Mouse (Mus musculus): ENCODE measurements at regions not wholly inside any gene's neighbourhood (a gene's known extent, or its start where the extent isn't known, plus 50 kb on each side); places are given as distances from the start of the nearest gene placed in this dataset.

DNA sequence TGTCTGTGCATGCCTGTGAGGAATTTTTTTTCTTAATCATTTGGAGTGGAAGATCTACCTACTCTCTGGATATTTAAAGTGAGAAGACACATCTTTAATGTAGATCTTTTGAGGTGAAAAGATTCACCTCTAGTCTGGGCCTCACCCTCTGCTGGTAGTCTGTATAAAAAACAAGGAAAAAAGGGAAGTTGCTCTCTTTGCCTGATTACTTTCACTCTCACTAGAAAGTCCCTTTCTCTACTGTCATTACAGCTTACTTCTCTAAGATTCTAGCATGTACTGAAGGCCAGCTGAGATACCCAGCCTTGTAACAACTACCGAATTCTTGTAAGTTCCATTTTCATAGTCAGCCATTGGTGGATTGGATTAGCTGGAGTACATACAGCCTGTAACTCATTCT, 3791.9 kb downstream of the 9330182O14Rik start:
- WGBS: 97% methylated on average over 1 of the region's 1 CpGs
- no peaks in the 10 kb centered on the region for H3K36me3 ChIP-seq (replicated peaks; ENCODE audit: control insufficient read depth, insufficient read depth)
- ATAC-seq (ENCODE audit: low FRiP score) (no peak), DNase-seq (ENCODE audit: low spot score) (no peak)
- no peaks in the 10 kb centered on the region for H3K4me1 ChIP-seq (replicated peaks; ENCODE audit: control insufficient read depth, insufficient read depth, low read length)
- H3K9ac ChIP-seq: no peak overlapping the region
- H3K27ac ChIP-seq: no peak overlapping the region
- H3K27me3 ChIP-seq (ENCODE audit: control insufficient read depth, insufficient read depth, low read length): no peaks in the 10 kb centered on the region
- H3K9me3 ChIP-seq (ENCODE audit: control insufficient read depth, low read length): no peaks in the 10 kb centered on the region
- no peak overlapping the region for H3K4me3 ChIP-seq (replicated peaks; ENCODE audit: low read length)
- no peak overlapping the region for H3K4me2 ChIP-seq (replicated peaks)

GRCm38 (mm10) chr15:43933608-43934007, 3799.4 kb downstream of the 9330182O14Rik start:
- H3K4me3 ChIP-seq (replicated peaks; ENCODE audit: low read length): no peak overlapping the region
- no peaks in the 10 kb centered on the region for H3K9me3 ChIP-seq (ENCODE audit: control insufficient read depth, low read length)
- no peaks in the 10 kb centered on the region for H3K4me1 ChIP-seq (replicated peaks; ENCODE audit: control insufficient read depth, insufficient read depth, low read length)
- no peaks in the 10 kb centered on the region for H3K27me3 ChIP-seq (ENCODE audit: control insufficient read depth, insufficient read depth, low read length)
- 93% methylated on average over 1 of the region's 1 CpGs for WGBS
- DNase-seq (ENCODE audit: low spot score): no peak
- no peak overlapping the region for H3K4me2 ChIP-seq (replicated peaks)
- no peaks in the 10 kb centered on the region for H3K36me3 ChIP-seq (replicated peaks; ENCODE audit: control insufficient read depth, insufficient read depth)
- ATAC-seq (ENCODE audit: low FRiP score): no peak
- H3K9ac ChIP-seq: no peak overlapping the region
- no peak overlapping the region for H3K27ac ChIP-seq

GRCm38 (mm10) chr15:43940424-43940823, 3806.3 kb downstream of the 9330182O14Rik start:
- Histone ChIP-seq H3K27ac (peak overlapping the region; percentile 55; the same call in 1 of the 2 replicates), H3K4me1 (replicated peaks; ENCODE audit: control insufficient read depth, insufficient read depth, low read length) (peaks cover 20% of the 10 kb centered on the region; the same call in 1 of the 2 replicates), H3K9me3 (ENCODE audit: control insufficient read depth, low read length) (no peaks in the 10 kb centered on the region), H3K36me3 (replicated peaks; ENCODE audit: control insufficient read depth, insufficient read depth) (no peaks in the 10 kb centered on the region), H3K4me2 (replicated peaks) (no peak overlapping the region), H3K9ac (no peak overlapping the region), H3K4me3 (replicated peaks; ENCODE audit: low read length) (no peak overlapping the region), H3K27me3 (ENCODE audit: control insufficient read depth, insufficient read depth, low read length) (no peaks in the 10 kb centered on the region)
- no peak for DNase-seq (ENCODE audit: low spot score)
- ATAC-seq (ENCODE audit: low FRiP score): peak; percentile 29; the same call in 1 of the 2 replicates
- WGBS: 35% methylated on average over 2 of the region's 2 CpGs

GRCm38 (mm10) chr15:43940905-43941304, 3806.7 kb downstream of the 9330182O14Rik start:
- Histone ChIP-seq H3K36me3 (replicated peaks; ENCODE audit: control insufficient read depth, insufficient read depth) (no peaks in the 10 kb centered on the region), H3K4me1 (replicated peaks; ENCODE audit: control insufficient read depth, insufficient read depth, low read length) (peaks cover 20% of the 10 kb centered on the region; the same call in 1 of the 2 replicates), H3K27me3 (ENCODE audit: control insufficient read depth, insufficient read depth, low read length) (no peaks in the 10 kb centered on the region), H3K27ac (peak overlapping the region; percentile 55; the same call in 1 of the 2 replicates), H3K9ac (no peak overlapping the region), H3K4me2 (replicated peaks) (no peak overlapping the region), H3K9me3 (ENCODE audit: control insufficient read depth, low read length) (no peaks in the 10 kb centered on the region), H3K4me3 (replicated peaks; ENCODE audit: low read length) (no peak overlapping the region)
- no peak for DNase-seq (ENCODE audit: low spot score)
- WGBS: 74% methylated on average over 4 of the region's 4 CpGs
- no peak for ATAC-seq (ENCODE audit: low FRiP score)

- WGBS: 37% methylated on average over 2 of the region's 2 CpGs
Measured at GRCm38 (mm10) chr15:43942002-43942660, 3808.0 kb downstream of the 9330182O14Rik start.

GRCm38 (mm10) chr15:43984991-43985390, 3850.8 kb downstream of the 9330182O14Rik start:
- no peaks in the 10 kb centered on the region for H3K36me3 ChIP-seq (replicated peaks; ENCODE audit: control insufficient read depth, insufficient read depth)
- H3K9me3 ChIP-seq (ENCODE audit: control insufficient read depth, low read length): no peaks in the 10 kb centered on the region
- ATAC-seq (ENCODE audit: low FRiP score) (no peak), DNase-seq (ENCODE audit: low spot score) (no peak)
- no peak overlapping the region for H3K4me3 ChIP-seq (replicated peaks; ENCODE audit: low read length)
- H3K4me1 ChIP-seq (replicated peaks; ENCODE audit: control insufficient read depth, insufficient read depth, low read length): no peaks in the 10 kb centered on the region
- H3K27ac ChIP-seq: no peak overlapping the region
- H3K27me3 ChIP-seq (ENCODE audit: control insufficient read depth, insufficient read depth, low read length): no peaks in the 10 kb centered on the region
- no peak overlapping the region for H3K9ac ChIP-seq
- H3K4me2 ChIP-seq (replicated peaks): no peak overlapping the region

More at GRCm38 (mm10) chr15:43942002-43942660, 3808.0 kb downstream of the 9330182O14Rik start:
- no peaks in the 10 kb centered on the region for H3K9me3 ChIP-seq (ENCODE audit: control insufficient read depth, low read length)
- H3K4me2 ChIP-seq (replicated peaks): no peak overlapping the region
- H3K4me3 ChIP-seq (replicated peaks; ENCODE audit: low read length): no peak overlapping the region
- H3K27me3 ChIP-seq (ENCODE audit: control insufficient read depth, insufficient read depth, low read length): no peaks in the 10 kb centered on the region
- peak; percentile 50 for DNase-seq (ENCODE audit: low spot score)
- no peak overlapping the region for H3K27ac ChIP-seq
- ATAC-seq (ENCODE audit: low FRiP score): peak; percentile 83
- no peaks in the 10 kb centered on the region for H3K36me3 ChIP-seq (replicated peaks; ENCODE audit: control insufficient read depth, insufficient read depth)
- peaks cover 20% of the 10 kb centered on the region; the same call in 1 of the 2 replicates for H3K4me1 ChIP-seq (replicated peaks; ENCODE audit: control insufficient read depth, insufficient read depth, low read length)
- no peak overlapping the region for H3K9ac ChIP-seq

- no peak overlapping the region for H3K4me2 ChIP-seq (replicated peaks)
- 25% methylated on average over 1 of the region's 1 CpGs for WGBS
- no peak for ATAC-seq (ENCODE audit: low FRiP score)
Measured at GRCm38 (mm10) chr15:43991229-43991628, 3857.1 kb downstream of the 9330182O14Rik start.

DNA sequence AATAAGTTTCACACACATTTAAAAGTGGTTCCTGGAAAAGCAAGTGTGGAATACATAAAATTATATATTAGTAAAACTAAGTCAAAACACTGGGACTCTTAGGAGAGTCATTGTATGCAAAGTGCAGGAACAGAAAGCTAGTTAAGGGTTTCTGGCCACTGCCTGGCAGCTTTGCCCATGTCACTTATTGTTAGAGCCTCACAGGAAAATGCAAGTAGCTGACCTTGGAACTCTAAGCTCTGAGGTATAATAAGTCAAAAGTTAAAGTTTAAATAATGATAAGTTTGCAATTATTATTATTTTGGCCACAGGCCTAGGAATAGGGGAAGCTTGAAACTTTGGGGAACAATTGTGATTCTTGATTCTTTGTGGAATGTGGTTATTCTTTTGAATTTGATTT, 3858.8 kb downstream of the 9330182O14Rik start:
- DNase-seq (ENCODE audit: low spot score): no peak
- Histone ChIP-seq H3K9me3 (ENCODE audit: control insufficient read depth, low read length) (no peaks in the 10 kb centered on the region), H3K9ac (no peak overlapping the region)

More at GRCm38 (mm10) chr15:43991229-43991628, 3857.1 kb downstream of the 9330182O14Rik start:
- DNase-seq (ENCODE audit: low spot score): peak; percentile 81
- Histone ChIP-seq H3K27me3 (ENCODE audit: control insufficient read depth, insufficient read depth, low read length) (no peaks in the 10 kb centered on the region), H3K9me3 (ENCODE audit: control insufficient read depth, low read length) (no peaks in the 10 kb centered on the region), H3K4me3 (replicated peaks; ENCODE audit: low read length) (no peak overlapping the region), H3K9ac (no peak overlapping the region), H3K36me3 (replicated peaks; ENCODE audit: control insufficient read depth, insufficient read depth) (no peaks in the 10 kb centered on the region), H3K27ac (no peak overlapping the region), H3K4me1 (replicated peaks; ENCODE audit: control insufficient read depth, insufficient read depth, low read length) (no peaks in the 10 kb centered on the region)

GRCm38 (mm10) chr15:44026468-44027028, 3892.4 kb downstream of the 9330182O14Rik start:
- H3K27ac ChIP-seq: no peak overlapping the region
- H3K4me1 ChIP-seq (replicated peaks; ENCODE audit: control insufficient read depth, insufficient read depth, low read length): no peaks in the 10 kb centered on the region
- no peak overlapping the region for H3K4me2 ChIP-seq (replicated peaks)
- ATAC-seq (ENCODE audit: low FRiP score): no peak
- H3K27me3 ChIP-seq (ENCODE audit: control insufficient read depth, insufficient read depth, low read length): no peaks in the 10 kb centered on the region
- no peaks in the 10 kb centered on the region for H3K9me3 ChIP-seq (ENCODE audit: control insufficient read depth, low read length)
- no peak overlapping the region for H3K4me3 ChIP-seq (replicated peaks; ENCODE audit: low read length)
- H3K36me3 ChIP-seq (replicated peaks; ENCODE audit: control insufficient read depth, insufficient read depth): no peaks in the 10 kb centered on the region
- no peak overlapping the region for H3K9ac ChIP-seq
- no peak for DNase-seq (ENCODE audit: low spot score)
- WGBS: 69% methylated on average over 6 of the region's 6 CpGs

More for the DNA sequence above, 3858.8 kb downstream of the 9330182O14Rik start:
- no peak overlapping the region for H3K4me2 ChIP-seq (replicated peaks)
- H3K27me3 ChIP-seq (ENCODE audit: control insufficient read depth, insufficient read depth, low read length): no peaks in the 10 kb centered on the region
- no peaks in the 10 kb centered on the region for H3K4me1 ChIP-seq (replicated peaks; ENCODE audit: control insufficient read depth, insufficient read depth, low read length)
- no peaks in the 10 kb centered on the region for H3K36me3 ChIP-seq (replicated peaks; ENCODE audit: control insufficient read depth, insufficient read depth)
- H3K4me3 ChIP-seq (replicated peaks; ENCODE audit: low read length): no peak overlapping the region
- H3K27ac ChIP-seq: no peak overlapping the region
- ATAC-seq (ENCODE audit: low FRiP score): no peak
